In genomic region chr15:23257751-23258440, GRCm38 (mm10) we compare ENCODE assay signal across 33 mouse cellular contexts.
DNase-seq lines count a peak whose midpoint lies in the region; ATAC-seq and TF ChIP-seq lines count a peak whose summit lies in the region.
"Had no signal": no experiment of that assay in that cellular context is flagged by ENCODE, and none has a peak within 500 bp of the region (broad histone marks: within the 10 kb centered on the region; RNA-seq: fewer than 3 reads in every experiment).

No protein-coding gene starts in this region.

- H3K4me3 ChIP-seq in forebrain, embryonic 11.5 days (ENCODE audit: low read depth, low read length), result no peak overlapping the region
- no peak overlapping the region for H3K4me3 ChIP-seq in forebrain, embryonic 12.5 days (replicated peaks)
- no peak overlapping the region for H3K4me3 ChIP-seq in midbrain, embryonic 14.5 days (replicated peaks; ENCODE audit: low read depth, low read length)
- no peak overlapping the region for H3K4me3 ChIP-seq in midbrain, embryonic 13.5 days (replicated peaks)
- no peak overlapping the region for H3K4me3 ChIP-seq in forebrain, embryonic 15.5 days
- H3K4me3 ChIP-seq in liver, postnatal 0 days (ENCODE audit: low read depth, low read length), result no peak overlapping the region
- H3K4me3 ChIP-seq in lung, adult 2 months (replicated peaks; ENCODE audit: extremely low read depth, low read depth, low read length), result no peak overlapping the region
- H3K4me3 ChIP-seq: embryonic facial prominence, embryonic 13.5 days; erythroblast, embryonic 14.5 days; heart, embryonic 12.5 days; kidney, embryonic 15.5 days; layer of hippocampus, adult 2 months; limb, embryonic 13.5 days; megakaryocyte, embryonic 14.5 days had no signal

- no peak overlapping the region for H3K9ac ChIP-seq in forebrain, embryonic 11.5 days (ENCODE audit: low read length)
- no peak overlapping the region for H3K9ac ChIP-seq in forebrain, embryonic 12.5 days
- H3K9ac ChIP-seq in midbrain, embryonic 14.5 days (replicated peaks; ENCODE audit: low read length), result no peak overlapping the region
- H3K9ac ChIP-seq in midbrain, embryonic 13.5 days (replicated peaks), result no peak overlapping the region
- H3K9ac ChIP-seq in forebrain, embryonic 15.5 days (replicated peaks), result no peak overlapping the region
- H3K9ac ChIP-seq in liver, postnatal 0 days (replicated peaks), result no peak overlapping the region
- H3K9ac ChIP-seq: embryonic facial prominence, embryonic 13.5 days; heart, embryonic 12.5 days; hindbrain, embryonic 14.5 days; kidney, embryonic 15.5 days; limb, embryonic 13.5 days had no signal

- TF ChIP-seq CTCF in liver, postnatal 0 days (IDR thresholded peaks at IDR 0.05; ENCODE audit: low read depth), result no peak
- no peak for TF ChIP-seq CTCF in lung, adult 2 months (IDR thresholded peaks at IDR 0.05; ENCODE audit: insufficient read depth, low read length)

- no peaks in the 10 kb centered on the region for H3K9me3 ChIP-seq in forebrain, embryonic 11.5 days (ENCODE audit: control insufficient read depth, low read length)
- no peaks in the 10 kb centered on the region for H3K9me3 ChIP-seq in forebrain, embryonic 12.5 days
- H3K9me3 ChIP-seq in midbrain, embryonic 14.5 days (ENCODE audit: control insufficient read depth, low read length), result no peaks in the 10 kb centered on the region
- H3K9me3 ChIP-seq in midbrain, embryonic 13.5 days, result no peaks in the 10 kb centered on the region
- H3K9me3 ChIP-seq in forebrain, embryonic 15.5 days, result no peaks in the 10 kb centered on the region
- H3K9me3 ChIP-seq in liver, postnatal 0 days (ENCODE audit: low read length), result no peaks in the 10 kb centered on the region
- H3K9me3 ChIP-seq: embryonic facial prominence, embryonic 13.5 days; heart, embryonic 12.5 days; kidney, embryonic 15.5 days; limb, embryonic 13.5 days; megakaryocyte, embryonic 14.5 days had no signal

- 0 out of 2 replicates have a peak, but pooled peaks have one; percentile 55 for ATAC-seq in forebrain, embryonic 11.5 days (replicated peaks; ENCODE audit: low FRiP score)
- no peak for ATAC-seq in forebrain, embryonic 12.5 days (ENCODE audit: low FRiP score)
- ATAC-seq in midbrain, embryonic 14.5 days (ENCODE audit: low FRiP score, low TSS enrichment), result peak; percentile 27; the same call in 1 of the 2 replicates
- no peak for ATAC-seq in midbrain, embryonic 13.5 days
- peak; percentile 46 for ATAC-seq in forebrain, embryonic 15.5 days (replicated peaks)
- no peak for ATAC-seq in liver, postnatal 0 days
- ATAC-seq: CD4-positive, CD25-positive, alpha-beta regulatory T cell, adult 4 months; inflammation-experienced regulatory T-cells, adult 6 months; lung, postnatal 0 days had no signal

- no peaks in the 10 kb centered on the region for H3K27me3 ChIP-seq in forebrain, embryonic 11.5 days (ENCODE audit: control insufficient read depth, insufficient read depth, low read length)
- no peaks in the 10 kb centered on the region for H3K27me3 ChIP-seq in forebrain, embryonic 12.5 days
- H3K27me3 ChIP-seq in midbrain, embryonic 14.5 days (ENCODE audit: control insufficient read depth, insufficient read depth, low read length), result no peaks in the 10 kb centered on the region
- H3K27me3 ChIP-seq in midbrain, embryonic 13.5 days, result no peaks in the 10 kb centered on the region
- H3K27me3 ChIP-seq in forebrain, embryonic 15.5 days, result no peaks in the 10 kb centered on the region
- no peaks in the 10 kb centered on the region for H3K27me3 ChIP-seq in liver, postnatal 0 days (ENCODE audit: insufficient read depth, low read length)
- H3K27me3 ChIP-seq: embryonic facial prominence, embryonic 13.5 days; heart, embryonic 12.5 days; kidney, embryonic 15.5 days; limb, embryonic 13.5 days; megakaryocyte, embryonic 14.5 days had no signal

- H3K36me3 ChIP-seq in forebrain, embryonic 11.5 days (ENCODE audit: control insufficient read depth, insufficient read depth, low read length), result no peaks in the 10 kb centered on the region
- no peaks in the 10 kb centered on the region for H3K36me3 ChIP-seq in forebrain, embryonic 12.5 days (replicated peaks)
- no peaks in the 10 kb centered on the region for H3K36me3 ChIP-seq in midbrain, embryonic 14.5 days (ENCODE audit: control insufficient read depth, insufficient read depth, low read length)
- H3K36me3 ChIP-seq in midbrain, embryonic 13.5 days, result no peaks in the 10 kb centered on the region
- H3K36me3 ChIP-seq in forebrain, embryonic 15.5 days, result no peaks in the 10 kb centered on the region
- no peaks in the 10 kb centered on the region for H3K36me3 ChIP-seq in liver, postnatal 0 days (replicated peaks; ENCODE audit: insufficient read depth, low read length)
- H3K36me3 ChIP-seq: embryonic facial prominence, embryonic 13.5 days; heart, embryonic 12.5 days; kidney, embryonic 15.5 days; limb, embryonic 13.5 days had no signal

- no peaks in the 10 kb centered on the region for H3K4me1 ChIP-seq in forebrain, embryonic 11.5 days (replicated peaks; ENCODE audit: control insufficient read depth, insufficient read depth, low read length)
- no peaks in the 10 kb centered on the region for H3K4me1 ChIP-seq in forebrain, embryonic 12.5 days
- no peaks in the 10 kb centered on the region for H3K4me1 ChIP-seq in midbrain, embryonic 14.5 days (ENCODE audit: control insufficient read depth, insufficient read depth, low read length)
- H3K4me1 ChIP-seq in midbrain, embryonic 13.5 days (replicated peaks), result 0 out of 2 replicates have a peak, but pooled peaks cover 3% of the 10 kb centered on the region
- H3K4me1 ChIP-seq in forebrain, embryonic 15.5 days, result no peaks in the 10 kb centered on the region
- H3K4me1 ChIP-seq in liver, postnatal 0 days (ENCODE audit: insufficient read depth), result no peaks in the 10 kb centered on the region
- H3K4me1 ChIP-seq in lung, adult 2 months (ENCODE audit: control insufficient read depth, insufficient read depth, low read length), result no peaks in the 10 kb centered on the region
- H3K4me1 ChIP-seq: embryonic facial prominence, embryonic 13.5 days; heart, embryonic 12.5 days; kidney, embryonic 15.5 days; limb, embryonic 13.5 days; megakaryocyte, embryonic 14.5 days had no signal

- TF ChIP-seq POLR2A in lung, adult 2 months (IDR thresholded peaks at IDR 0.05; ENCODE audit: borderline replicate concordance, extremely low read depth, low read depth, low read length), result no peak

- DNase-seq in forebrain, embryonic 11.5 days (ENCODE audit: low spot score), result no peak
- DNase-seq in midbrain, embryonic 14.5 days, result peak; percentile 53
- no peak for DNase-seq in liver, postnatal 0 days
- DNase-seq in layer of hippocampus, adult 9-10 months (ENCODE audit: low spot score), result no peak
- DNase-seq in lung, adult 2 months, result no peak
- DNase-seq: adrenal gland, postnatal 25 days; cerebellum, adult 2 months; cerebellum, postnatal 14 days; gastrocnemius, postnatal 25 days; heart, adult 18-20 months; heart, postnatal 4 days; kidney, adult 11 months; kidney, postnatal 36 days; lung, postnatal 4 days; right cerebral cortex, postnatal 4 days; thymus, adult 18-20 months; thymus, postnatal 25 days had no signal

- TF ChIP-seq EP300 in liver, postnatal 0 days (IDR thresholded peaks at IDR 0.05; ENCODE audit: low read depth), result no peak

- 55% methylated on average over 5 of the region's 5 CpGs for WGBS in forebrain, embryonic 11.5 days
- WGBS in forebrain, embryonic 12.5 days, result 39% methylated on average over 5 of the region's 5 CpGs
- 20% methylated on average over 5 of the region's 5 CpGs for WGBS in midbrain, embryonic 14.5 days
- 23% methylated on average over 5 of the region's 5 CpGs for WGBS in midbrain, embryonic 13.5 days
- 36% methylated on average over 5 of the region's 5 CpGs for WGBS in forebrain, embryonic 15.5 days
- WGBS in liver, postnatal 0 days (ENCODE audit: insufficient replicate concordance), result 53% methylated on average over 5 of the region's 5 CpGs
- WGBS in lung, adult 2 months, result 61% methylated on average over 5 of the region's 5 CpGs

- H3K27ac ChIP-seq in forebrain, embryonic 11.5 days (ENCODE audit: low read depth, low read length), result no peak overlapping the region
- H3K27ac ChIP-seq in forebrain, embryonic 12.5 days, result no peak overlapping the region
- H3K27ac ChIP-seq in midbrain, embryonic 14.5 days (replicated peaks; ENCODE audit: low read depth, low read length), result no peak overlapping the region
- H3K27ac ChIP-seq in midbrain, embryonic 13.5 days, result no peak overlapping the region
- H3K27ac ChIP-seq in forebrain, embryonic 15.5 days (replicated peaks), result no peak overlapping the region
- no peak overlapping the region for H3K27ac ChIP-seq in liver, postnatal 0 days (ENCODE audit: low read depth)
- H3K27ac ChIP-seq: embryonic facial prominence, embryonic 13.5 days; hindbrain, embryonic 14.5 days; kidney, embryonic 15.5 days; layer of hippocampus, adult 2 months; limb, embryonic 13.5 days; stomach, postnatal 0 days had no signal

- H3K4me2 ChIP-seq in forebrain, embryonic 11.5 days (ENCODE audit: low read depth, low read length, severe bottlenecking), result no peak overlapping the region
- no peak overlapping the region for H3K4me2 ChIP-seq in forebrain, embryonic 12.5 days
- no peak overlapping the region for H3K4me2 ChIP-seq in midbrain, embryonic 14.5 days (ENCODE audit: low read length)
- H3K4me2 ChIP-seq in midbrain, embryonic 13.5 days (replicated peaks), result no peak overlapping the region
- no peak overlapping the region for H3K4me2 ChIP-seq in forebrain, embryonic 15.5 days (replicated peaks)
- no peak overlapping the region for H3K4me2 ChIP-seq in liver, postnatal 0 days (ENCODE audit: low read depth, low read length)
- H3K4me2 ChIP-seq: embryonic facial prominence, embryonic 13.5 days; heart, embryonic 12.5 days; hindbrain, embryonic 14.5 days; kidney, embryonic 15.5 days; limb, embryonic 13.5 days; liver, embryonic 11.5 days had no signal

Comparison
In these comparisons a context has a peak if more than half of its experiments do, and no peak if none do; other contexts are left out.
1. ATAC-seq: peak in forebrain, embryonic 11.5 days (single experiment), midbrain, embryonic 14.5 days (single experiment) and forebrain, embryonic 15.5 days (single experiment); none in forebrain, embryonic 12.5 days (single experiment), midbrain, embryonic 13.5 days (single experiment) and liver, postnatal 0 days (single experiment).